Mouse (Mus musculus) heart, adult 9 months (tissue): ENCODE results near the gene Zfp334.
A peak's percentile ranks its signal among the peaks of the same experiment; 100 is the strongest.

Source experiments
- DNase-seq, 2 experiments: peaks; one replicate each; pipeline ENCODE4 v3.0.0; 2022; ENCODE audit warnings: low spot score in 2 of 2

Zfp334 gene

GRCm38 (mm10) chr2:165387844-165388495, at the start of gene Zfp334:
TSS of gene Zfp334 (minus strand) at chr2:165388259.
- peak; percentile 90 to 95 for DNase-seq

DNA sequence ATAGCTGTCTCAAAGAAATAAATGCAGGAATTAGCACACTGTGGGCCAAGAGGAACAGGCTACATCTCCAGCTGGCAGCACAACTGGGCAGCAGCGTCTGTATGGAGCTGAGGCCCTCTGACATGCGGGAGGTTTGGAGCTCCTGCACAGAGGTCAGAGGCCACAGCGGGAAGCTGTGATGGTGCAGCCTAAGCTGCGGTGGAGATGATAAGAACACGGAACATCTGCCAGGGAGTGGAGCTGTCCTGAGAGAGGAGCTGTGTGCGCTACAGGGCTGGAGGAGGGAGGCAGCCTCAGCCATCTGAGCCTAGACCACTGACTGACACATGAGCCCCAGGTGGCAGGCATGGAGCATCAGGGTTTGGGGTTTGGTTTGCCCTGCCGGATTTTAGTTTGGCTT, 40.6 kb upstream of the Zfp334 start:
- no peak for DNase-seq

- DNase-seq, result no peak
Observed at GRCm38 (mm10) chr2:165420195-165420594, 32.1 kb upstream of the Zfp334 start.

DNA sequence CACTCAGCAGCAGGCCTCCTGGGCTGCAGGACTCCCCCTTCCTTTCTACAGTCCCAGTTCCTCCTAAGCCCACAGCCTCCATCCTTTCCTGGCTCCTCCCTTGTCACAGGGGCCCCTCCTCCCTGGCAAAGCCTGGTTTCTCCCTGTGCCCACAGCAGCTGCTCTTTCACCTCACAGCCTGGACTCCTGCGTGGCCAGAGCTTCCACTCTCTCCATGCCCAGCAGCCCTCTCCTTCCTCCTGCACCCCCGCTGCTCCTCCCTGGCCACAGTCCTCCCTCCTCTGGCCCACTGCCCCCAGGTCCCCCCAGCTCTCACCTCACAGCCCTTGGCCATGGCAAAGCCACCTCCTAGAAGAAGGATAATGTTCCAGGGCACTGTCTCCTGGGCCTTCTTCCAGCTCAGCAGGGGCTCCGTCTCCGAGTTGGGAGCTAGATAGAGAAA, 31.6 kb upstream of the Zfp334 start:
- no peak for DNase-seq

DNA sequence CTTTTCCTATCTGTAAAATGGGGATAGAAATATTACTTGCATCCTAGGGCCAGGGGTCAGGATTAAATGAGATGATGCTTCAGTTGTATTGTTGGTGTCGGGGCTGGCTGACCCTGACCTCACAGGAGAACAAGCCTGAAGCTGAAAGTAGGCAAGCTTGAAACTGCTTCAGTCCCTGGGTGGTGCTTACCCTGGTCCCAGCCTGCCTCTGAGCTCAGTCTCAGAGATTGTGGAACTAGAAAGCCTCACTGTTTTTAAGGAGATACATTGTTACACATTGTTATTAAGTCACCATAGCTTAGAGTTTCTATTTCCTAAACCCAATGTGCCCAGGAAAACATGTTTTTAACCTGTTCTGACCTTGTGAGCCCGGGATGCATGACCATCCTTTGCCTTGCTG, 30.5 kb upstream of the Zfp334 start:
- no peak for DNase-seq

DNA sequence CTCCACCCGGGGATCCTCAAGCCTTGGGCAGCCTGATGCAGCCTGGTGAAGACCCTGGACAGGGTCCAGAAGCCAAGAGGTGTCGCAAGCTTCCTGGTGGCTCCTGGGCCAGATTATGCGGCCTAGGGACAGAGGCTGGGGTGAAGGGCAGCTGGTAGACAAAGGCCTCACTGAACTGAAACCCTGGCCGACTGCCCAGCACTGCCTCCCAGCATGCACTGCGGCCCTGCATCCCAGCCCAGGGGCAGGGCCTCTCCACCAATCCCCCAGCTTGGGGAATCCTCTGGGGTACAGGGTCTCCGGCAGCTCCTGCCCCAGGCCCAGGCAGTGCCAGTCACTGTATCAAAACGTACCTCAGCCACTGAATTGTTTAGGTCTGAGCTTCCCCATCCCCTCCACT, 29.2 kb upstream of the Zfp334 start:
- no peak for DNase-seq

DNA sequence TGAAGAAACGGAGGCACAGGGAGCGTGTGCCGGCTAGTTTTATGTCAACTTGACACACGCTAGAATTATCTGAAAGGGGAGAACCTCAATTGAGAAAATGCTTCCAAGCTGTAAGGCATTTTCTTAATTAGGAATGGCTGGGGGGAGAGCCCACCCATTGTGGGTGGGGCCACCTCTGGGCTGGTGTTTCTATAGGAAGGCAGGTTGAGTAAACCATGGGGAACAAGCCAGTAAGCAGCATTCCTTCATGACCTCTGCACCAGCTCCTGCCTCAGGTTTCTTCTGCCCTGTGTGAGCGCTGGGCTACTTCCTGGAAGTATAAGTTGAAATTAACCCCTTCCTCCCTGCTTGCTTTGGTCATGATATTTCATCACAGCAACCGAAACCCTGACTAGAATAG, 27.7 kb upstream of the Zfp334 start:
- no peak for DNase-seq

GRCm38 (mm10) chr2:165415141-165415721, 27.2 kb upstream of the Zfp334 start:
- no peak for DNase-seq

GRCm38 (mm10) chr2:165414321-165414720, 26.3 kb upstream of the Zfp334 start:
- no peak for DNase-seq

DNA sequence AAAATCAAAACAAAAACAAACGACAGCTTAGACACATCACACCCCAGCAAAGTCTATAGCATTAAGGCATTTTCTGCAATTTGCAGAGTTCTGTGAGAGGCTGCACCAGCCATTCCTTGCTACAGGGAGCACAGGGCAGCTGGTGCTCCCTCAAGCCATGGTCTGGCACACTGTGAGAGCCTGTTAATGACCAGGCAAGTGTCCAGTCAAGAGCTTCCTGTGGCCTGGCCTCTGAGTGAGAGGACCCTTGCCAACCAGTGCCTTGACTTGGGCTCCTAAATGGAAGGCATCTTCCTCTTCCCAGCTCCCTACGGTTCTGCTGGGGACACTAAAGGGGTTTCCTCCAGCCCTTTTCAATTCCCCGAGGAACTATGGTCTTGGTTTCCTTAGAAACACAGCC, 25.8 kb upstream of the Zfp334 start:
- no peak for DNase-seq

GRCm38 (mm10) chr2:165407700-165408301, 19.7 kb upstream of the Zfp334 start:
- DNase-seq, result peak; percentile 38 to 71

DNA sequence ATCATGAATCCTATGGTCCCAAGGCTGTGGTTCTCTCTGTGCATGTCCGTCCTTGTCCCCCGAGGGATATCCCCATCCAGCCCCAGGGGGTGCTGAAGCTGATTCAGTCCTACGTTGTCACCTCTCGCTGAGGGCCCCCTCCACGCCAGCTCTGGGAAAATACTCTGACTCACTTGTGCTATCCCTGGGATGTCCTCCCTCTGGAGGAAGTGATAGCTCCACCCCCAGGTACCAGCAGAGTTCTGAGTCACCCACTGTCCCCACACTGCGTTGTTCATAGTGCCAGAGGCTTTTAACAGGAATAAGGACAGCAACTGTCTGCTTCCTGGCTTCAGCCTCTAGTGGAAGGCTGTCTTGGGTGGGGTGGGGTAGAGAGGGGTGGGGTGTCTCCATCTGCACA, 17.3 kb upstream of the Zfp334 start:
- DNase-seq, result peak in 1 of 2 experiments; percentile 24

DNA sequence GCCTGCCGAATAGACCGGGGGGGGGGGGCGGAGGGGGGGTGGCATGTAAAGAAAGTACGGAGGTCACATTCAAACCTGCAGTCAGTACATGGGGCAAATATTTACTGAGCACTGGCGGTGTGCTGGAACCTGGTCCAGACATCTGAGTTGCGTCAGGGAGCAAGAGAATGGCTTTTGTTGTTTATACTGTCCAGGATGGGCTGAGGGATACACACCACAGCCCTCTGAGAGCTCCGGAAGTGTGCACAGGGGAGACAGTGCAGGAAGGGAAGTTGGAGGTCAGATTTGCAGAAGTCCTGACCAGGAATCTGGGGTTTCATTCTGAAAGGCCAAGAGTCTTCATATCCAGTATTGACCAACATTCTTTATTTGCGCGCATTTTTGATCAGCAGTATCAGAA, 16.9 kb upstream of the Zfp334 start:
- peak in 1 of 2 experiments; percentile 37 for DNase-seq

GRCm38 (mm10) chr2:165398164-165398785, 10.2 kb upstream of the Zfp334 start:
- DNase-seq, result no peak

- no peak for DNase-seq
Observed at GRCm38 (mm10) chr2:165397502-165398163, 9.6 kb upstream of the Zfp334 start.

DNA sequence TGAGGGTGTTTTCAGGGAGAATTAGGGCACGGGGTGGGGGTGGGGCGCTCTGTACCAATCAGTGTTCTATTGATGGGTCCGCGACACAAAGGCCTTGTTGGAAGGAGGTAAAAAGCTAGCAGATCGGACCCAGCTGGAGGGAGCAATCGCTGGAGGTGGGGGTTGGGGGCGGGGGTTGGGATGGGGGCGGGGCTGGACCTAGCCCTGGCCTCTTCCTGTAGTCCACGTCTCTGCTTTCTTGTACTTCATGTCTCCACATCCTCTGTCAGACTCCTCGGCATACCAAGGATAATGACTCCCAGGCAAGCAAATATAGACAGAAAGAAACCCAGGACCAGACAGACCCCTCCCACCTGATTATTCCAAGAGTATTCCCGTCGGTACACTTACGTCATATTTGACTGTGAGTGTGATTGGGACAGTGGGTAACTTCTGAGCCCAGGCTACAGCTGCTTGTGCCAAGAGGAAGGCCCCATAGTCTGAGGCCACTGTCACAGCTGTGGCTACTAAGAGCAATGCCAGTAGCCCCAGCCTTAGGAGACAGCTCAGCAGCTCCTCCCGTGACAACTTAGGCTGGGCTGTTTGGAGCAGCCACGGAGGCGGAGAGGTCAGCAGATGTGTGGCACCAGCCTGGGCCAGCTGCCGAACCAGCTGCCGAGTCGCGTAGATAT, 8.9 kb upstream of the Zfp334 start:
- DNase-seq, result peak; percentile 51 to 57

DNA sequence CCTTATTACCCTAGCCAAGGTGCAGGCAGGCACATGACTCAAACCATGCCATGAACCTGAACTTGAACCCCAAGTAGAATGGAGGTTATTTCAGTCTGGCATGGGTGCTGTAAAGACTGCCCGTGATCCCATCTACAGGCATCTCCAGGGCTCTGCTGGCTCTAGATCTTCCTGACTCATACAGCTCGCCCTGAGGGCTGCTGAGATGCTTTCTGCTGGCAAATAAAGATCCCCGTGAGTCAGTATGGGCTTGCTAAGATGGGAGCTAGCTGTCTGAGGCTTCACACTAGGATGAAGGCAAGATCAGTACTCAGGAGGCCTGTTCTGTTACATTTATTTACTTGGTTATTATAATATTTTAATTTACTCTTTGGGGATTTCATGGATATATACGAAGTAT, 4.1 kb upstream of the Zfp334 start:
- no peak for DNase-seq

- DNase-seq, result peak in 1 of 2 experiments; percentile 41
Observed at GRCm38 (mm10) chr2:165391561-165391960, 3.5 kb upstream of the Zfp334 start.

- no peak for DNase-seq
Observed at GRCm38 (mm10) chr2:165389299-165389952, 1.4 kb upstream of the Zfp334 start.

GRCm38 (mm10) chr2:165387370-165387769, 689 bp downstream of the Zfp334 start:
- DNase-seq, result no peak

GRCm38 (mm10) chr2:165380050-165380449, 8.0 kb downstream of the Zfp334 start:
- no peak for DNase-seq
